Mouse (Mus musculus): Measurements from ENCODE around the gene Tubb2a.

- TF ChIP-seq CTCF (IDR thresholded peaks at IDR 0.05; ENCODE audit: control insufficient read depth, insufficient read depth, insufficient read length) (no peak), MYOG (IDR thresholded peaks at IDR 0.05; ENCODE audit: control insufficient read depth, extremely low read depth, insufficient read length) (no peak)
Measured at GRCm38 (mm10) chr13:34076561-34077491, 981 bp downstream of the Tubb2a start.

Measured in C2C12 (cell line).